Mouse (Mus musculus): ENCODE measurements around the gene Dusp21. TPM values are rescaled to one million over a fixed set of nuclear protein-coding genes. Genes with fewer than 3 reads are reported as not detected.

Dusp21 gene
- polyA plus RNA-seq, 1 experiment from 2014 or later, result not detected

GRCm38 (mm10) chrX:18166961-18167360, 21.3 kb downstream of the Dusp21 start:
- Histone ChIP-seq H3K27me3 (ENCODE audit: control insufficient read depth, insufficient read depth, low read length) (no peaks in the 10 kb centered on the region), H3K9ac (ENCODE audit: low read length) (no peak overlapping the region), H3K27ac (ENCODE audit: low read depth, low read length) (no peak overlapping the region), H3K9me3 (ENCODE audit: control insufficient read depth, low read length) (no peaks in the 10 kb centered on the region), H3K36me3 (ENCODE audit: control insufficient read depth, insufficient read depth, low read length) (no peaks in the 10 kb centered on the region), H3K4me2 (ENCODE audit: low read depth, low read length, severe bottlenecking) (no peak overlapping the region), H3K4me1 (replicated peaks; ENCODE audit: control insufficient read depth, insufficient read depth, low read length) (no peaks in the 10 kb centered on the region), H3K4me3 (ENCODE audit: low read depth, low read length) (no peak overlapping the region)
- no peak for DNase-seq (ENCODE audit: low spot score)
- no peak for ATAC-seq (replicated peaks; ENCODE audit: low FRiP score)
- 92% methylated on average over 3 of the region's 3 CpGs for WGBS

- Histone ChIP-seq H3K27me3 (ENCODE audit: control insufficient read depth, insufficient read depth, low read length) (no peaks in the 10 kb centered on the region), H3K4me1 (replicated peaks; ENCODE audit: control insufficient read depth, insufficient read depth, low read length) (no peaks in the 10 kb centered on the region), H3K27ac (ENCODE audit: low read depth, low read length) (no peak overlapping the region), H3K9ac (ENCODE audit: low read length) (no peak overlapping the region), H3K9me3 (ENCODE audit: control insufficient read depth, low read length) (no peaks in the 10 kb centered on the region), H3K36me3 (ENCODE audit: control insufficient read depth, insufficient read depth, low read length) (no peaks in the 10 kb centered on the region), H3K4me2 (ENCODE audit: low read depth, low read length, severe bottlenecking) (no peak overlapping the region), H3K4me3 (ENCODE audit: low read depth, low read length) (no peak overlapping the region)
- ATAC-seq (replicated peaks; ENCODE audit: low FRiP score), result no peak
- DNase-seq (ENCODE audit: low spot score), result no peak
- 93% methylated on average over 1 of the region's 1 CpGs for WGBS
Observed at GRCm38 (mm10) chrX:18168940-18169339, 23.3 kb downstream of the Dusp21 start.

GRCm38 (mm10) chrX:18174831-18175230, 29.2 kb downstream of the Dusp21 start:
- Histone ChIP-seq H3K4me1 (replicated peaks; ENCODE audit: control insufficient read depth, insufficient read depth, low read length) (no peaks in the 10 kb centered on the region), H3K4me3 (ENCODE audit: low read depth, low read length) (no peak overlapping the region), H3K27me3 (ENCODE audit: control insufficient read depth, insufficient read depth, low read length) (no peaks in the 10 kb centered on the region), H3K27ac (ENCODE audit: low read depth, low read length) (no peak overlapping the region), H3K4me2 (ENCODE audit: low read depth, low read length, severe bottlenecking) (no peak overlapping the region), H3K9ac (ENCODE audit: low read length) (no peak overlapping the region), H3K9me3 (ENCODE audit: control insufficient read depth, low read length) (no peaks in the 10 kb centered on the region), H3K36me3 (ENCODE audit: control insufficient read depth, insufficient read depth, low read length) (no peaks in the 10 kb centered on the region)
- WGBS, result 65% methylated on average over 4 of the region's 4 CpGs
- no peak for DNase-seq (ENCODE audit: low spot score)
- ATAC-seq (replicated peaks; ENCODE audit: low FRiP score), result no peak

GRCm38 (mm10) chrX:18177803-18178202, 32.1 kb downstream of the Dusp21 start:
- Histone ChIP-seq H3K36me3 (ENCODE audit: control insufficient read depth, insufficient read depth, low read length) (no peaks in the 10 kb centered on the region), H3K27ac (ENCODE audit: low read depth, low read length) (no peak overlapping the region), H3K27me3 (ENCODE audit: control insufficient read depth, insufficient read depth, low read length) (no peaks in the 10 kb centered on the region), H3K4me1 (replicated peaks; ENCODE audit: control insufficient read depth, insufficient read depth, low read length) (no peaks in the 10 kb centered on the region), H3K4me2 (ENCODE audit: low read depth, low read length, severe bottlenecking) (no peak overlapping the region), H3K4me3 (ENCODE audit: low read depth, low read length) (no peak overlapping the region), H3K9me3 (ENCODE audit: control insufficient read depth, low read length) (no peaks in the 10 kb centered on the region), H3K9ac (ENCODE audit: low read length) (no peak overlapping the region)
- WGBS, result 93% methylated on average over 4 of the region's 4 CpGs
- ATAC-seq (replicated peaks; ENCODE audit: low FRiP score) (no peak), DNase-seq (ENCODE audit: low spot score) (no peak)

- WGBS, result 71% methylated on average over 1 of the region's 1 CpGs
- Histone ChIP-seq H3K27me3 (ENCODE audit: control insufficient read depth, insufficient read depth, low read length) (no peaks in the 10 kb centered on the region), H3K4me1 (replicated peaks; ENCODE audit: control insufficient read depth, insufficient read depth, low read length) (no peaks in the 10 kb centered on the region), H3K27ac (ENCODE audit: low read depth, low read length) (no peak overlapping the region), H3K36me3 (ENCODE audit: control insufficient read depth, insufficient read depth, low read length) (no peaks in the 10 kb centered on the region), H3K4me3 (ENCODE audit: low read depth, low read length) (no peak overlapping the region), H3K4me2 (ENCODE audit: low read depth, low read length, severe bottlenecking) (no peak overlapping the region), H3K9ac (ENCODE audit: low read length) (no peak overlapping the region), H3K9me3 (ENCODE audit: control insufficient read depth, low read length) (no peaks in the 10 kb centered on the region)
- ATAC-seq (replicated peaks; ENCODE audit: low FRiP score) (no peak), DNase-seq (ENCODE audit: low spot score) (no peak)
Observed at GRCm38 (mm10) chrX:18179492-18179891, 33.8 kb downstream of the Dusp21 start.

- Histone ChIP-seq H3K9ac (ENCODE audit: low read length) (no peak overlapping the region), H3K36me3 (ENCODE audit: control insufficient read depth, insufficient read depth, low read length) (no peaks in the 10 kb centered on the region), H3K4me3 (ENCODE audit: low read depth, low read length) (no peak overlapping the region), H3K27me3 (ENCODE audit: control insufficient read depth, insufficient read depth, low read length) (no peaks in the 10 kb centered on the region), H3K9me3 (ENCODE audit: control insufficient read depth, low read length) (no peaks in the 10 kb centered on the region), H3K4me1 (replicated peaks; ENCODE audit: control insufficient read depth, insufficient read depth, low read length) (no peaks in the 10 kb centered on the region), H3K27ac (ENCODE audit: low read depth, low read length) (no peak overlapping the region), H3K4me2 (ENCODE audit: low read depth, low read length, severe bottlenecking) (no peak overlapping the region)
- DNase-seq (ENCODE audit: low spot score) (no peak), ATAC-seq (replicated peaks; ENCODE audit: low FRiP score) (no peak)
Observed at GRCm38 (mm10) chrX:18187203-18187602, 41.5 kb downstream of the Dusp21 start.

GRCm38 (mm10) chrX:18188293-18188692, 42.6 kb downstream of the Dusp21 start:
- WGBS, result 98% methylated on average over 2 of the region's 2 CpGs
- Histone ChIP-seq H3K4me3 (ENCODE audit: low read depth, low read length) (no peak overlapping the region), H3K27me3 (ENCODE audit: control insufficient read depth, insufficient read depth, low read length) (no peaks in the 10 kb centered on the region), H3K9me3 (ENCODE audit: control insufficient read depth, low read length) (no peaks in the 10 kb centered on the region), H3K4me1 (replicated peaks; ENCODE audit: control insufficient read depth, insufficient read depth, low read length) (no peaks in the 10 kb centered on the region), H3K36me3 (ENCODE audit: control insufficient read depth, insufficient read depth, low read length) (no peaks in the 10 kb centered on the region), H3K4me2 (ENCODE audit: low read depth, low read length, severe bottlenecking) (no peak overlapping the region), H3K27ac (ENCODE audit: low read depth, low read length) (no peak overlapping the region), H3K9ac (ENCODE audit: low read length) (no peak overlapping the region)
- DNase-seq (ENCODE audit: low spot score), result no peak
- ATAC-seq (replicated peaks; ENCODE audit: low FRiP score), result no peak

Other genes with a start within 250 kb of the Dusp21 start
- 33.6 and 36.2 TPM in 2 replicates for gene Kdm6a, start 16.7 kb downstream of the Dusp21 start, polyA plus RNA-seq (2014; fragmentation: Nextera tagmentation; extraction: Ambion mirVana)